Mouse (Mus musculus) limb, embryonic 11.5 days (tissue): Measurements from ENCODE around the gene Ltn1. TPM values are rescaled to one million over a fixed set of nuclear protein-coding genes. Genes with fewer than 3 reads are reported as not detected.

Experiments used
- ATAC-seq: fragments of 200-750 bp; cut with Nextera tagmentation; 2 replicates; pipeline ENCODE4 v1.8.0; 2017; ENCODE audit warnings: low read depth; ENCODE audit not compliant: insufficient number of reproducible peaks, low FRiP score, low TSS enrichment
- DNase-seq: peaks from one replicate; pipeline ENCODE4 v3.0.0-alpha.2; 2015; ENCODE audit warnings: low spot score
- H3K27ac ChIP-seq: fragments of 300-500 bp; sonication (generic); replicated peaks from 2 replicates; pipeline ENCODE4 v1.5.1; 2014; ENCODE audit warnings: low read depth, mild to moderate bottlenecking, low read length
- H3K27me3 ChIP-seq: fragments of 300-500 bp; sonication (generic); 2 replicates; pipeline ENCODE4 v1.6.1; 2014; ENCODE audit warnings: mild to moderate bottlenecking, low read length, mixed read lengths; ENCODE audit not compliant: control insufficient read depth, insufficient read depth
- H3K36me3 ChIP-seq: fragments of 300-500 bp; sonication (generic); 2 replicates; pipeline ENCODE4 v1.6.1; 2014; ENCODE audit warnings: mild to moderate bottlenecking, low read length, moderate library complexity, mixed read lengths; ENCODE audit not compliant: control insufficient read depth, insufficient read depth
- H3K4me1 ChIP-seq: fragments of 300-500 bp; sonication (generic); 2 replicates; pipeline ENCODE4 v1.6.1; 2014; ENCODE audit warnings: low read length, mixed read lengths; ENCODE audit not compliant: control insufficient read depth, insufficient read depth
- H3K4me2 ChIP-seq: fragments of 300-500 bp; sonication (generic); 2 replicates; pipeline ENCODE4 v1.6.1; 2014; ENCODE audit warnings: low read depth, mild to moderate bottlenecking, moderate library complexity; ENCODE audit not compliant: severe bottlenecking
- H3K4me3 ChIP-seq: fragments of 300-500 bp; sonication (generic); 2 replicates; pipeline ENCODE4 v1.5.1; 2014; ENCODE audit warnings: low read depth, low read length
- H3K9ac ChIP-seq: fragments of 300-500 bp; sonication (generic); 2 replicates; pipeline ENCODE4 v1.6.1; 2014; ENCODE audit warnings: mild to moderate bottlenecking, low read length
- H3K9me3 ChIP-seq: fragments of 300-500 bp; sonication (generic); 2 replicates; pipeline ENCODE4 v1.6.1; 2016; ENCODE audit warnings: low read length; ENCODE audit not compliant: control insufficient read depth
- WGBS: fragments of 180-500 bp; shearing (Covaris S2); extraction: QIAGEN DNeasy Blood & Tissue Kit; methylation state at CpG from one replicate; pipeline ENCODE4 v1.1.7; 2014; 5-methylcytosine and 5-hydroxymethylcytosine counted together
- polyA plus RNA-seq: library from polyadenylated mRNA; unstranded; fragments of >200 nt; fragmentation: Nextera tagmentation; extraction: Ambion mirVana; gene quantifications from 2 replicates; pipeline ENCODE4 v1.2.1, GENCODE M21; 2014

The Ltn1 gene
- polyA plus RNA-seq, 1 experiment from 2014 or later = 31.8 TPM

GRCm38 (mm10) chr16:87366445-87366844 lies 66.0 kb downstream of the Ltn1 start:
- no peak overlapping the region for H3K4me2 ChIP-seq
- H3K27me3 ChIP-seq = no peaks in the 10 kb centered on the region
- no peak for ATAC-seq
- no peak overlapping the region for H3K9ac ChIP-seq
- H3K9me3 ChIP-seq = no peaks in the 10 kb centered on the region
- WGBS = 94% methylated on average over 6 of the region's 6 CpGs
- no peak overlapping the region for H3K4me3 ChIP-seq
- H3K27ac ChIP-seq = no peak overlapping the region
- H3K36me3 ChIP-seq = no peaks in the 10 kb centered on the region
- no peak for DNase-seq
- no peaks in the 10 kb centered on the region for H3K4me1 ChIP-seq

GRCm38 (mm10) chr16:87366035-87366434 lies 66.4 kb downstream of the Ltn1 start:
- no peak overlapping the region for H3K9ac ChIP-seq
- H3K27me3 ChIP-seq = no peaks in the 10 kb centered on the region
- H3K27ac ChIP-seq = no peak overlapping the region
- WGBS = 65% methylated on average over 10 of the region's 10 CpGs
- ATAC-seq (no peak), DNase-seq (no peak)
- no peak overlapping the region for H3K4me2 ChIP-seq
- H3K9me3 ChIP-seq = no peaks in the 10 kb centered on the region
- H3K4me3 ChIP-seq = no peak overlapping the region
- no peaks in the 10 kb centered on the region for H3K4me1 ChIP-seq
- no peaks in the 10 kb centered on the region for H3K36me3 ChIP-seq

GRCm38 (mm10) chr16:87364231-87364630 lies 68.2 kb downstream of the Ltn1 start:
- no peak for ATAC-seq
- Histone ChIP-seq H3K36me3 (no peaks in the 10 kb centered on the region), H3K9ac (no peak overlapping the region), H3K4me2 (no peak overlapping the region), H3K27me3 (no peaks in the 10 kb centered on the region), H3K4me3 (no peak overlapping the region), H3K27ac (no peak overlapping the region), H3K4me1 (no peaks in the 10 kb centered on the region), H3K9me3 (no peaks in the 10 kb centered on the region)
- DNase-seq = no peak
- 93% methylated on average over 4 of the region's 4 CpGs for WGBS

GRCm38 (mm10) chr16:87360096-87360495 lies 72.3 kb downstream of the Ltn1 start:
- WGBS = 89% methylated on average over 6 of the region's 6 CpGs
- no peak for ATAC-seq
- H3K36me3 ChIP-seq = no peaks in the 10 kb centered on the region
- DNase-seq = no peak
- no peaks in the 10 kb centered on the region for H3K27me3 ChIP-seq
- H3K4me2 ChIP-seq = no peak overlapping the region
- no peak overlapping the region for H3K27ac ChIP-seq
- no peaks in the 10 kb centered on the region for H3K4me1 ChIP-seq
- H3K4me3 ChIP-seq = no peak overlapping the region
- H3K9me3 ChIP-seq = no peaks in the 10 kb centered on the region
- no peak overlapping the region for H3K9ac ChIP-seq

- Histone ChIP-seq H3K4me2 (peak overlapping the region; percentile 49), H3K9me3 (no peaks in the 10 kb centered on the region), H3K27me3 (no peaks in the 10 kb centered on the region), H3K4me1 (no peaks in the 10 kb centered on the region), H3K36me3 (no peaks in the 10 kb centered on the region), H3K27ac (no peak overlapping the region; the same call in 1 of the 2 replicates), H3K4me3 (peak overlapping the region; percentile 72; the same call in 1 of the 2 replicates), H3K9ac (no peak overlapping the region)
- no peak for ATAC-seq
- WGBS = 86% methylated on average over 7 of the region's 7 CpGs
- no peak for DNase-seq
Observed at GRCm38 (mm10) chr16:87354748-87355147, 77.7 kb downstream of the Ltn1 start.

GRCm38 (mm10) chr16:87354075-87354583 lies 78.3 kb downstream of the Ltn1 start, which contains the start of gene N6amt1:
TSS of gene N6amt1 (plus strand) at chr16:87354185.
- Histone ChIP-seq H3K36me3 (no peaks in the 10 kb centered on the region), H3K4me2 (peak within 1 kb of the TSS; percentile 49), H3K4me1 (no peaks in the 10 kb centered on the region), H3K9ac (peak within 1 kb of the TSS; percentile 88), H3K27ac (peak within 1 kb of the TSS; percentile 77), H3K27me3 (no peaks in the 10 kb centered on the region), H3K9me3 (no peaks in the 10 kb centered on the region), H3K4me3 (peak within 1 kb of the TSS; percentile 72)
- DNase-seq (peak; percentile 95), ATAC-seq (peak; percentile 98)
- WGBS = 0% methylated on average over 48 of the region's 48 CpGs

GRCm38 (mm10) chr16:87353605-87354004 lies 78.8 kb downstream of the Ltn1 start:
- Histone ChIP-seq H3K27ac (no peak overlapping the region), H3K9me3 (no peaks in the 10 kb centered on the region), H3K27me3 (no peaks in the 10 kb centered on the region), H3K36me3 (no peaks in the 10 kb centered on the region), H3K4me3 (peak overlapping the region; percentile 72), H3K4me2 (0 out of 2 replicates have a peak overlapping the region, but pooled peaks have one; percentile 49), H3K4me1 (no peaks in the 10 kb centered on the region), H3K9ac (no peak overlapping the region)
- DNase-seq (no peak), ATAC-seq (no peak)
- WGBS = 97% methylated on average over 1 of the region's 1 CpGs

GRCm38 (mm10) chr16:87351386-87352105 lies 80.9 kb downstream of the Ltn1 start:
- no peaks in the 10 kb centered on the region for H3K27me3 ChIP-seq
- WGBS = 80% methylated on average over 5 of the region's 5 CpGs
- H3K36me3 ChIP-seq = no peaks in the 10 kb centered on the region
- no peak overlapping the region for H3K4me2 ChIP-seq
- H3K9me3 ChIP-seq = no peaks in the 10 kb centered on the region
- no peak overlapping the region for H3K9ac ChIP-seq
- ATAC-seq = no peak
- no peak for DNase-seq
- H3K4me1 ChIP-seq = no peaks in the 10 kb centered on the region
- no peak overlapping the region for H3K4me3 ChIP-seq
- no peak overlapping the region for H3K27ac ChIP-seq
